Mouse (Mus musculus): ENCODE data around the gene Slc25a20. TPM values are rescaled to one million over a fixed set of nuclear protein-coding genes. Genes with fewer than 3 reads are reported as not detected.

Slc25a20 gene
- total RNA-seq, 1 experiment from 2014 or later, result 91.1 TPM

GRCm38 (mm10) chr9:108687181-108687580 is 25.3 kb downstream of the Slc25a20 start:
- DNase-seq, result no peak

GRCm38 (mm10) chr9:108687686-108688085 is 25.8 kb downstream of the Slc25a20 start:
- DNase-seq, result peak; percentile 13

- DNase-seq, result no peak
These were observed 26.6 kb downstream of the Slc25a20 start for GRCm38 (mm10) chr9:108688451-108688850.

GRCm38 (mm10) chr9:108689106-108689505 is 27.2 kb downstream of the Slc25a20 start, which contains the start of gene Prkar2a:
TSS of gene Prkar2a (plus strand) at chr9:108689314.
- DNase-seq, result no peak

- no peak for DNase-seq
These were observed 28.1 kb downstream of the Slc25a20 start for GRCm38 (mm10) chr9:108689993-108690392.

- no peak for DNase-seq
These were observed 29.0 kb downstream of the Slc25a20 start for GRCm38 (mm10) chr9:108690914-108691313.

- DNase-seq, result no peak
These were observed 29.5 kb downstream of the Slc25a20 start for GRCm38 (mm10) chr9:108691371-108691770.

GRCm38 (mm10) chr9:108691846-108692225 is 29.9 kb downstream of the Slc25a20 start:
- DNase-seq, result peak; percentile 93

GRCm38 (mm10) chr9:108692226-108693041 is 30.5 kb downstream of the Slc25a20 start:
- DNase-seq, result peak; percentile 62

GRCm38 (mm10) chr9:108693946-108694345 is 32.1 kb downstream of the Slc25a20 start:
- no peak for DNase-seq

- no peak for DNase-seq
These were observed 32.6 kb downstream of the Slc25a20 start for GRCm38 (mm10) chr9:108694533-108694932.

- no peak for DNase-seq
These were observed 40.6 kb downstream of the Slc25a20 start for GRCm38 (mm10) chr9:108702476-108702875.

- peak; percentile 12 for DNase-seq
These were observed 41.7 kb downstream of the Slc25a20 start for GRCm38 (mm10) chr9:108703373-108704110.

- DNase-seq, result no peak
These were observed 42.7 kb downstream of the Slc25a20 start for GRCm38 (mm10) chr9:108704591-108704990.

GRCm38 (mm10) chr9:108707212-108707611 is 45.3 kb downstream of the Slc25a20 start:
- no peak for DNase-seq

GRCm38 (mm10) chr9:108708833-108709232 is 46.9 kb downstream of the Slc25a20 start:
- DNase-seq, result no peak

- DNase-seq, result no peak
These were observed 48.9 kb downstream of the Slc25a20 start for GRCm38 (mm10) chr9:108710767-108711166.

GRCm38 (mm10) chr9:108716199-108716598 is 54.3 kb downstream of the Slc25a20 start:
- no peak for DNase-seq

- no peak for DNase-seq
These were observed 61.9 kb downstream of the Slc25a20 start for GRCm38 (mm10) chr9:108723751-108724150.

- no peak for DNase-seq
These were observed 64.2 kb downstream of the Slc25a20 start for GRCm38 (mm10) chr9:108726116-108726515.

- no peak for DNase-seq
These were observed 67.2 kb downstream of the Slc25a20 start for GRCm38 (mm10) chr9:108729050-108729449.

- DNase-seq, result no peak
These were observed 70.6 kb downstream of the Slc25a20 start for GRCm38 (mm10) chr9:108732462-108732861.

All from adrenal gland, postnatal 25 days (tissue).